Mouse (Mus musculus) heart, postnatal 0 days (tissue): ENCODE data around the gene Dok3. TPM values are rescaled to one million over a fixed set of nuclear protein-coding genes. Genes with fewer than 3 reads are reported as not detected.

Source experiments
- ATAC-seq: fragments of 200-750 bp; cut with Nextera tagmentation; 2 replicates; pipeline ENCODE4 v1.8.0; 2017; ENCODE audit warnings: low read depth, moderate number of reproducible peaks, moderate library complexity; ENCODE audit not compliant: insufficient read depth
- DNase-seq: peaks from one replicate; pipeline ENCODE4 v3.0.0-alpha.2; 2016; ENCODE audit warnings: low spot score
- H3K27ac ChIP-seq: fragments of 300-500 bp; sonication (generic); 2 replicates; pipeline ENCODE4 v1.5.1; 2014; ENCODE audit warnings: low read depth, mild to moderate bottlenecking
- H3K27me3 ChIP-seq: fragments of 300-500 bp; sonication (generic); 2 replicates; pipeline ENCODE4 v1.6.1; 2014; ENCODE audit warnings: low read length, mixed read lengths; ENCODE audit not compliant: control insufficient read depth, insufficient read depth
- H3K36me3 ChIP-seq: fragments of 300-500 bp; sonication (generic); replicated peaks from 2 replicates; pipeline ENCODE4 v1.6.1; 2014; ENCODE audit warnings: low read length, mixed read lengths; ENCODE audit not compliant: control insufficient read depth, insufficient read depth
- H3K4me1 ChIP-seq: fragments of 300-500 bp; sonication (generic); 2 replicates; pipeline ENCODE4 v1.6.1; 2014; ENCODE audit warnings: antibody characterized with exemption; ENCODE audit not compliant: control insufficient read depth, insufficient read depth
- H3K4me2 ChIP-seq: fragments of 300-500 bp; sonication (generic); 2 replicates; pipeline ENCODE4 v1.6.1; 2014; ENCODE audit warnings: low read depth, mild to moderate bottlenecking, low read length, moderate library complexity
- H3K4me3 ChIP-seq: fragments of 300-500 bp; sonication (generic); 2 replicates; pipeline ENCODE4 v1.5.1; 2014; ENCODE audit warnings: low read depth, low read length
- H3K9ac ChIP-seq: fragments of 300-500 bp; sonication (generic); replicated peaks from 2 replicates; pipeline ENCODE4 v1.6.1; 2014; ENCODE audit warnings: low read depth, low read length, mixed read lengths
- H3K9me3 ChIP-seq: fragments of 300-500 bp; sonication (generic); replicated peaks from 2 replicates; pipeline ENCODE4 v1.6.1; 2016; ENCODE audit warnings: low read length; ENCODE audit not compliant: control insufficient read depth
- CTCF ChIP-seq: IDR thresholded peaks from 2 replicates; pipeline ENCODE4 v1.5.1; 2016; ENCODE audit warnings: antibody characterized with exemption, control low read depth, low read depth
- EP300 ChIP-seq: IDR thresholded peaks from 2 replicates; pipeline ENCODE4 v1.6.1; 2016; ENCODE audit warnings: antibody characterized with exemption, low read depth
- WGBS: fragments of 180-500 bp; shearing (Covaris S2); extraction: QIAGEN DNeasy Blood & Tissue Kit; methylation state at CpG from one replicate; pipeline ENCODE4 v1.1.7; 2014; 5-methylcytosine and 5-hydroxymethylcytosine counted together
- polyA plus RNA-seq: library from polyadenylated mRNA; unstranded; fragments of >200 nt; fragmentation: Nextera tagmentation; extraction: Ambion mirVana; gene quantifications from 2 replicates; pipeline ENCODE4 v1.2.1, GENCODE M21; 2015
- total RNA-seq: library from RNA; depleted of rRNA; stranded (reverse); fragments of >200 nt; gene quantifications from 2 replicates; pipeline ENCODE4 v1.2.3, GENCODE M21; 2014; ENCODE audit warnings: low replicate concordance

Dok3 gene
- total and polyA plus RNA-seq, 2 experiments from 2014 or later, result 1.4 to 2.8 TPM

DNA sequence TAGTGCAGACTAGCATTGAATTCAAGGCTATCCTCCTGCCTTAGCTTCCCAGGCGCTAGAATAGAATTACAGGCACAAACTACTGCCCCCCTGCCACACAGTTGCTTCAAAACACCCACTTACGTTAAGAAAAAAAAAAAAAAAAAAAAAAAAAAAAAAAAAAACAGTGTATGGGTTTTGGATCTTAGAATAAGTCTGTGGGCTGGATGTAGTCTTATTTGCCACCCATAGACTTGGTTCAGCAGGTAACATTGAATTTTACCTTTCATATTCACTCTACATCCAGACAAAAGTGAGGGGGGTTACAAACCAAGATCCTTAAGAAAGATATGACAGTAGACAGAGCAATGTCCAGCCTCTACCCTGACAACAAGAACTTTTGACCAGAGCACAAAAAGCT is 38.9 kb upstream of the Dok3 start:
- WGBS, result 90% methylated on average over 2 of the region's 2 CpGs
- Histone ChIP-seq H3K27ac (no peak overlapping the region), H3K27me3 (no peaks in the 10 kb centered on the region), H3K9me3 (no peaks in the 10 kb centered on the region), H3K4me3 (no peak overlapping the region), H3K9ac (no peak overlapping the region), H3K4me2 (no peak overlapping the region), H3K4me1 (peaks cover 12% of the 10 kb centered on the region), H3K36me3 (peaks cover 4% of the 10 kb centered on the region; the same call in 1 of the 2 replicates)
- TF ChIP-seq CTCF, result no peak
- no peak for TF ChIP-seq EP300
- DNase-seq, result no peak
- no peak for ATAC-seq

- H3K4me1 ChIP-seq, result peaks cover 12% of the 10 kb centered on the region
- no peaks in the 10 kb centered on the region for H3K9me3 ChIP-seq
- WGBS, result 77% methylated on average over 6 of the region's 6 CpGs
- peaks cover 4% of the 10 kb centered on the region; the same call in 1 of the 2 replicates for H3K36me3 ChIP-seq
- no peak for DNase-seq
- H3K4me2 ChIP-seq, result no peak overlapping the region
- no peak overlapping the region for H3K9ac ChIP-seq
- H3K27ac ChIP-seq, result no peak overlapping the region
- H3K27me3 ChIP-seq, result no peaks in the 10 kb centered on the region
- TF ChIP-seq EP300, result no peak
- no peak for TF ChIP-seq CTCF
- no peak for ATAC-seq
- no peak overlapping the region for H3K4me3 ChIP-seq
Measured at GRCm38 (mm10) chr13:55567001-55567400, 37.9 kb upstream of the Dok3 start.

GRCm38 (mm10) chr13:55563266-55563879 is 34.3 kb upstream of the Dok3 start:
- Histone ChIP-seq H3K4me2 (no peak overlapping the region), H3K4me1 (no peaks in the 10 kb centered on the region), H3K36me3 (peaks cover 4% of the 10 kb centered on the region; the same call in 1 of the 2 replicates), H3K4me3 (no peak overlapping the region), H3K9ac (no peak overlapping the region), H3K27ac (no peak overlapping the region), H3K9me3 (no peaks in the 10 kb centered on the region), H3K27me3 (no peaks in the 10 kb centered on the region)
- 78% methylated on average over 7 of the region's 7 CpGs for WGBS
- DNase-seq, result no peak
- TF ChIP-seq EP300, result no peak
- no peak for ATAC-seq

GRCm38 (mm10) chr13:55557499-55557898 is 28.4 kb upstream of the Dok3 start:
- Histone ChIP-seq H3K27ac (no peak overlapping the region), H3K36me3 (peaks cover 40% of the 10 kb centered on the region), H3K9me3 (no peaks in the 10 kb centered on the region), H3K4me1 (no peaks in the 10 kb centered on the region), H3K9ac (no peak overlapping the region), H3K27me3 (no peaks in the 10 kb centered on the region), H3K4me3 (no peak overlapping the region), H3K4me2 (no peak overlapping the region)
- 74% methylated on average over 6 of the region's 6 CpGs for WGBS
- TF ChIP-seq EP300, result no peak
- ATAC-seq, result no peak
- no peak for DNase-seq

DNA sequence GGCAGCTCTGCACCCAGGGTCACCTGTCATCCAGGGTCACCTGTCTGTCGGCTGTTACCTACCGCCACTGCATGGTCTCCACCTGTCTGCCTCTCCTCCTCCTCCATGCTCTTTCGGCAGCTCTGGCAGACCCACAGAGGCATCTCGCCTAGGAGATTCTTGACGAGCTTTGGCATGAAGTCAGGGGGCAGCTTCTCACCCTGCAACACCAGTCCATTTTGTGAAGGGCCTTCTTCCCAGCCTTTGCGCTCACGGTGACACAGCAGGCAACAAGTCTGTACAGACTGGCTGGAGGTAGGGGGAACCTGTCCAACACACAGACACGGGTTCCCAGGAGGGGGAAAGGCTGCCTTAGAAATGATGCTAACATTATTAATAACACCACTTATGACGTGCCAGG is 26.8 kb upstream of the Dok3 start:
- H3K4me2 ChIP-seq, result no peak overlapping the region
- H3K27ac ChIP-seq, result no peak overlapping the region
- peaks cover 44% of the 10 kb centered on the region for H3K36me3 ChIP-seq
- no peak for TF ChIP-seq EP300
- TF ChIP-seq CTCF, result no peak
- H3K4me3 ChIP-seq, result no peak overlapping the region
- WGBS, result 80% methylated on average over 9 of the region's 9 CpGs
- no peak for ATAC-seq
- no peak overlapping the region for H3K9ac ChIP-seq
- no peaks in the 10 kb centered on the region for H3K27me3 ChIP-seq
- DNase-seq, result no peak
- H3K4me1 ChIP-seq, result no peaks in the 10 kb centered on the region
- H3K9me3 ChIP-seq, result no peaks in the 10 kb centered on the region

DNA sequence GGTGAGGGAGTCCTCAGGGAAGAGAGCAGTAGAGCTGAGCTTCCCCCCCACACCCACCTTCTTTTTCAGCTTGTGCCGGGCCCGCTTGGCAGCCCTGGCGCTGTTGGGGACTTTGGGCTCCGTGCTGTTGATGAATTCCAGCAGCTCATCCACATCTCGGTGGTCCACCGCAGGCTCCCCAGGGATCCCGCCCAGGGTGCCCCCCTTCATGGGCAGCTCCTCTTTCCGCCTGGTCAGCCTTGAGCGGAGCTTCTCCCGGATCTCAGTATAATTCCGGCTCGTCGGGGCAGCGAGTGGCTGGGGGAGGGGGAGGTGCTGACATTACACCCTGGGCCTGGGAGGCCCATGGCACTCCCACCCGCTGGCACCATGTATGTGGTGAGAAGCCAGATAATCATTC is 20.0 kb upstream of the Dok3 start:
- ATAC-seq, result no peak
- no peaks in the 10 kb centered on the region for H3K27me3 ChIP-seq
- no peak overlapping the region for H3K4me3 ChIP-seq
- peaks cover 84% of the 10 kb centered on the region for H3K36me3 ChIP-seq
- H3K9ac ChIP-seq, result no peak overlapping the region
- H3K4me2 ChIP-seq, result no peak overlapping the region
- 77% methylated on average over 15 of the region's 15 CpGs for WGBS
- H3K27ac ChIP-seq, result no peak overlapping the region
- H3K9me3 ChIP-seq, result no peaks in the 10 kb centered on the region
- no peaks in the 10 kb centered on the region for H3K4me1 ChIP-seq
- no peak for DNase-seq
- no peak for TF ChIP-seq CTCF
- no peak for TF ChIP-seq EP300
